Mouse (Mus musculus) left cerebral cortex, postnatal 25 days (tissue): ENCODE data around the gene Tmsb4x. TPM values are rescaled to one million over a fixed set of nuclear protein-coding genes. Genes with fewer than 3 reads are reported as not detected.

Source experiments
- DNase-seq, 2 experiments: peaks; one replicate each; pipeline ENCODE4 v3.0.0; 2022; ENCODE audit warnings: low spot score in 2 of 2, mixed read lengths in 1 of 2
- intact Hi-C: fragments of 180-260 bp; cut with DNase I; formaldehyde crosslinking; loops from one replicate; pipeline ENCODE4 v1.15.1; 2025
- total RNA-seq, 2 experiments: library from RNA; stranded (reverse); gene quantifications; 2 replicates each; pipeline ENCODE4 v1.2.3; 2021

The Tmsb4x gene
- 1,000 to 10,000 TPM in 1 of 2 experiments, 100 to 1,000 TPM in 1; 958 to 1,007 TPM for total RNA-seq

DNA sequence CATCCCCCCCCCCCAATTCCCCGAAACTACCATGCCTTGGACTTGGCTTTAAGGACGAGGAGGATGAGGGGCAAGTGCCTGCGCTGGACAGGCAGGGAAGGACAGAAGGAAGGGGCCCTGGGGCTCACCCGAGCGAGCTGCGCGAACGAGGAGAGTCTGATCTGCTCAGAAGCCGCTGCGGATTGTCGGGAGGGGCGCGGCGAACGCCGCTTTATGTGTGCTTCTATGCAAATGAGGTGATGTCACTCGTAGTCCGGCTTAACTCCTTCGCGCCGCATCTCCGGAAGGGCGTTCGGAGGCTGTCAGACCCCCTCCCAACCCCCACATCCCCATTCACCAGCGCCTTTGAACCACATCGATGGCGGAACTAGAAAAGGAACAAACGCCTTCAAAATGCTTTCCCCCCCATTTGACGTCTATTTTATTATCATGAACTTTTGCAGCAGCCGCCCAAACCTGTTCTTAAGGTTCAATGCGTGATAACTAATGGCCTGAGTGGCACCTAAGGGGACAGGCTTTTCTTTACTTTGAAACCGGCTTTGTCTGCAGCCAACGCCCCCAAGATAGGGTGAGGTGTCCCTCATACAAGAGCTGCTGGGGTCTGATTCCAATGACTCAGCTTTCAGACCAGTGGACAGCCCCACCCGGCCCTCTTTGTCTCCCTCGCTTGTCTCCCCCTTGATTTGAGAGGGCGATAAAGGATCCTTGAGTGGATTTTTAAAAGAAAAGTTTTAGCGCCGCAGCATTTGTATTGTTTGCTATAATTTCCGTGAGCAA, at the start of gene Tmsb4x:
Tmsb4x (minus strand) TSS at position 338 of the 777 bp plus-strand sequence.
- peak; percentile 77 to 82 for DNase-seq
- intact Hi-C loops, result loop anchor here (10.0 kb wide), 4 partner anchors 104 to 544 kb away; no protein-coding TSS in a partner anchor

DNA sequence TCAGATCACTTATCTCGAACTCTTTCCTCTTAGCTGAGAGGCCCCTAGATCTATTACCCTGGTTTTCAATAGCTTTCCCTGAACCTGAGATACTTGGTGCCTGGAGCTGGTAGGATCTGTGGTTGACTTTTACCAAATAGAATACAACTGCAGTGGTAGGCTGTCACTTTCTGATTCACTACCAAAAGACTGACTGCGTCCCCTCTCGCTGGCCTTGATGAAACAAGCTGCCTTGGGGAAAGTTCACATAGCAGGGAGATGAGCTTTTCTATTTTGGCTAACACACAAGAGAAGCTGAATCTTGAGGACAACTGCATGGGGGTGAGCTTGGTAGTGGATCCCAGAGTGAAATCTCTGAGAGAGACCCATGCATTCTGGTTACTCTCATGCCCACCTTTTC, 32.6 kb upstream of the Tmsb4x start:
- no peak for DNase-seq
- intact Hi-C loops, result no loop called here

DNA sequence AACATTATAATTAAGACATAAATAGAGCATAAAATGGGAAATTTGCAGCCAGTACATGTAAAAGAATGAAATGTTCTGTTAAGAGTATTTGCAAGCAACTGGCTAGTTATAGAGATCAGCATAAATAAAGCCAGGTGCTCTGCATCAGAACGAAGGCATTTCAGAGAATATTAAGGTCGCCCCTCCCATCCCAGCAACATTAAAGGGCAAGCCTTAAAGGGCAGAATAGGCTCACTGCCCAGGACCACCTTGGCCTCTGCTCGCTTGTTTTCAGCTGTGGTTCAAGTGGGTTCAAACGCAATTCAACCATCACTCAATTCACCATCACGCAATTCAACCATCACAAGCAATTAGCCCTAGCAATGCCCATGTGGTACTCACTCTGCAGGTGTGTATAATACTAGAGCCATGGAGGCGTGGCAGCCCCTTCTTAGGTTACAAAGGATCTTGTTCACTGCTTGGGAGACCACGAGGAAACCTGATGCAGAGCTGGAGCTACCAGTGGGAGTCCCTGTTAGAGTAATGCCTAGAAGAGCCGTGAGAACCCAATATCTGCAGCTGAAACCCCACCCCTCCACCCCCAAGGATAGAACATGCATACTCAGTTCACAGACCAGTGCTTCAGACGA, 30.3 kb upstream of the Tmsb4x start:
- intact Hi-C loops, result loop anchor here (10.0 kb wide), 1 partner anchor 795 kb away; the partner anchor contains the start of genes Ofd1 and Trappc2
- no peak for DNase-seq

DNA sequence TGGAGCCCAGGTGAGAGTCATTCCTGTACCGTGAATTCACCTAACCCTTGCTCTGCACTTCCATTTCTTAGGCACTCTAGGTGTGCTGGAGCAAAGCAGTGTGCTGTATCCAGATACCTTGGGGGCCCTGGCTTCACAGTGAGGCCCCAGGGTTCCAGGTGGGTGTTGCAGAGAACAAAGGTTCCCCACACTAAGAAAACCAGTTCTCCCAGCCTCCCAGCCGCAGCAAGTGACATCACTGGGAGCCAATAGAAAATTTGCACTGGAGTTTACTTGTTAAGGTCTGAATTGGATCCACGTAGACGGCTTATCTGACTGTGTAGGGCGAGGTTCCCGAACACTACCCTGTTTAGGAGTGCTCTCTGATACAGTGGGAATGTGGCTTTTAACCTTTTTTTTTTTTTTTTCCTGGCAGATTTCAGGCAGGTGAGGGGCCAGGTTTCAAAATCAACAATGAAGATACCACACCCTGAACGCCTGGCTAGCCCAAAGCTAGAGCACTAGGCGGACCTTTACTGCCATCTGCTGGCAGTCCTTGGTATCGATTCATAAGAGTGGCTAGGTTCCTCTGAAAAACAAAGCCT, 24.1 kb upstream of the Tmsb4x start:
- intact Hi-C loops, result loop anchor here (1.0 to 10.0 kb wide), 3 partner anchors 572 to 1066 kb away; partner anchors contain the start of genes Ofd1 and Trappc2
- peak; percentile 74 for DNase-seq

DNA sequence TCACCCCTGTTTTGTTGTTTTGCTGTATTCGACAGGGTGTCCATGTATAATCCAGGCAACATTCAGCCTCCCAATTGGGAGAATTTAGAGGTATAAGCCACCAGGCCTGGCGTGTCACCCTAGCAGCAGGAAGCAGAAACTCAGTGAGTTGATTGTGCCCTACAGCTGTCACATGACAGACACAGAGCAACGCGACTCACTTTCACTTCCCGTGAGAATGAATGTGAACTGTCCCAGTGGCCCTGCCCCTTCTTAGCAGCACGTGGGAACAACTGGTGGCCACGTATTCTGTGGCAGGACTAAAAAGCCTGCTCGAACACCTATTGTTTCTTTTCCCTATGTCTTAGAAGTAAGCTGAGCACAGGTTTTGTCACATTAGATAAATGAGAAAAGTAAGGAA, 22.0 kb upstream of the Tmsb4x start:
- peak in 1 of 2 experiments; percentile 13 for DNase-seq
- intact Hi-C loops, result loop anchor here (10.0 kb wide), 1 partner anchor 786 kb away; the partner anchor contains the start of genes Ofd1 and Trappc2

DNA sequence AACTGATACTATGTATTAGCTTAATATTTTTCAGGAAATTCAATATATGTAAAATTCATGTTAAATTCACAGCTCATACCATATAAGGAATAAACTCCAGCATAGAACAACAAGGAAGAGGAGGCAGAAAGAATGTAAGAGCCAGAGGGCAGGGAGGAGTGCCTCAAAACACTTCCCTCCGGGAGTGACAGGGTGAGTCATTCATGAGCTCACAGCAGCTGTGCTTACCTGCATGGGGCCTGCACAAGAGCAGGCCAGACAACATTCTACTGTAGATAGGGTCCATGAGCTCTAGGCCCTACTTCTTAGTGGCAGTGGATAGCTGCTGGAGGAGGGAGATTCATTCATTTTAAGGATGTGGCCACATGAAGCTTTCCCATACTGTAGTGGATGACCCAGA, 20.7 kb upstream of the Tmsb4x start:
- intact Hi-C loops, result loop anchor here (10.0 kb wide), 1 partner anchor 785 kb away; the partner anchor contains the start of genes Ofd1 and Trappc2
- DNase-seq, result no peak

DNA sequence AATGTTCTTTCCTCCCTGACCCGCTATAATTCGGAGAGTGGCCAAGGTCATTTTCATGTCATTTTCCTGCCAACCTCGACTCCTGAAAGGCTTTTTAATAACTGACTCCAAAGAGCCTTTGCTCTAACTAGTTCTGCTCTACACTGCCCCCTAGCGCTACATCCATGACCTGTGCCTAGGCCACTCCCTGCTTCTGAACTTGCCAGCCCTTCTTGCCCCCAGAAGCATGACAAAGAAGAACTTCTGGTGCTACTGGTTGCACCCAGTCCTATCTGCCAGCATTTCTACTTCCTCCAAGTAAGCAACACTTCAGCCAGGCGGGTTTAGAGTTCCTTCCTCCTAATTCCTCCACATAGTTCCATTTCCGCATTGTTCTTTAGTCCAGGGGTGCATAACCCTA, 20.1 kb upstream of the Tmsb4x start:
- peak in 1 of 2 experiments; percentile 45 for DNase-seq
- intact Hi-C loops, result no loop called here

DNA sequence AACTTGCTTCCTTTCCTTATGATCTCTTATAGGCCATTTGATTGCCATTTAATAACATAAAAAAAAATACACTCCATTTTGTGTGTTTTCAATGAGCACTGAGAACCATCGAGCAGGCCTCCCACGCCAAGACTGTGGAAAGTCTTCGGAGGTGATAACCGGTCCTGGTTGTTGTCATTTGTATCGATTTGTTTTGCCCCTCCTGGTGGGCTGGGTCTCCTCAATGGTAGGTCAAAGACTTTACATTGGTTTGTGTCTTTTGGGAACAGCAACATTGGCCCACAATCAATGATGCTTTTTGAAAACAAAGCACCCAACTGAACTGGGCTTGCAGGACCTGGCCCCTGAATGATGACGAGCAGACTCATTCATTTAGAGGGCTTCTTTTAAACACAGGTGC, 18.6 kb upstream of the Tmsb4x start:
- intact Hi-C loops, result no loop called here
- DNase-seq, result no peak

DNA sequence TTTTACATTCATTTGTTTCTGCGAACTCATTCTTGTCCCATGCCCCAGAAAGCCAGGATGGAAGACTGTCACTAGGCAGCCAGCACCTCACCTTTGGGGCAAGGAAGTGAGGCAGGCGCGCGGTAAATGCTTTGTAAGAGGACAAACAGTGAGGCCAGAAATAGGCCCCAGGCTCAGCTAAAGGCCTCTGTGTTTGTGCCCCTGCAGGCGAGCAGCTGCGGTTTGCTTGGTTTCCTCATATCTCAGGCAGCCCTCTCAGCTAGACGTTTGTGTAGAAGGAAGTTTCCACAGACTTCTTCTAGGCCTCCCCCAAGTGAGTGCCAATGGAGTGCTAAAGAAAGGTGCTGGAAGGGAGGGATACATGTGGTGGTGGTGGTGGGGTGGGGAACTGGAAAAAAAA, 18.0 kb upstream of the Tmsb4x start:
- no peak for DNase-seq
- intact Hi-C loops, result no loop called here

DNA sequence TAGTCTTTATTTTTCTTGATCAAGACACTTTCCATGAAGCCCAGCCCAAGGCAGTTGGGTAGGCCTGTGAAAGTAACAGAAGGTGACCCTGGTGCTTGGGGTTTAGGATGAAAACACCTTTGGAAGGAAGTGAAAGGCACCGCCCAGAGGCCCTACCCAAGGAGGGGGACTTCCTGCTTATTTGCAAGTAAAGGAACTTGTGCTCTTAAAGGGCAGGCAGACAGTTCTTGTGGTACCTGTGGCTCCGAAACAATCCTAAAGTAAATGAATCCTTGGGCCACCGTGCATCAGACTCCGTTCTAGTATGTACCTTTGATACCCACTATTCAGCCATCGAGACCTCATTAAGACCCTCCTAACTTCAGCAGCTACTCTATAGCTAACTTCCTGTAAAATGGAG, 17.5 kb upstream of the Tmsb4x start:
- DNase-seq, result no peak
- intact Hi-C loops, result no loop called here

DNA sequence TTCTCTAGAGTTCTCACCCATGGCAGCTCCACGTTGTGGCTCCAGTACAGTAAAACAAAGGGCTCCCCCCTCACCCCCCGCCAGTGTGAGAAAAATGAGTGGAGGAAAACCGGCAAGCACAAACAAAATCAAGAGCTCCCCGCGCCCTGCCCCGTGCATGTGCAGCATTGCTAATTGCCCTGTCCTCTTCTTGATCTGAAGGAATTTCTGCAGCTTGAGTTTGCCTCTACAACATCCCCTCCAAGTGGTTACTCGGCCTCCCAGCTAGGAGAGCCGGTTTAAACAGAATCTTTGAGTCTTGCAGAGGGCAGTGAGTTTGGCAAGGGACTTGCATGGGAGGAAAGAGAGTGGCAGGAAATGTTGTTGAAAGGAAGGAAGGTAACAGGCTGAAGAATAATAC, 3.6 kb upstream of the Tmsb4x start:
- DNase-seq, result peak in 1 of 2 experiments; percentile 29
- intact Hi-C loops, result no loop called here

DNA sequence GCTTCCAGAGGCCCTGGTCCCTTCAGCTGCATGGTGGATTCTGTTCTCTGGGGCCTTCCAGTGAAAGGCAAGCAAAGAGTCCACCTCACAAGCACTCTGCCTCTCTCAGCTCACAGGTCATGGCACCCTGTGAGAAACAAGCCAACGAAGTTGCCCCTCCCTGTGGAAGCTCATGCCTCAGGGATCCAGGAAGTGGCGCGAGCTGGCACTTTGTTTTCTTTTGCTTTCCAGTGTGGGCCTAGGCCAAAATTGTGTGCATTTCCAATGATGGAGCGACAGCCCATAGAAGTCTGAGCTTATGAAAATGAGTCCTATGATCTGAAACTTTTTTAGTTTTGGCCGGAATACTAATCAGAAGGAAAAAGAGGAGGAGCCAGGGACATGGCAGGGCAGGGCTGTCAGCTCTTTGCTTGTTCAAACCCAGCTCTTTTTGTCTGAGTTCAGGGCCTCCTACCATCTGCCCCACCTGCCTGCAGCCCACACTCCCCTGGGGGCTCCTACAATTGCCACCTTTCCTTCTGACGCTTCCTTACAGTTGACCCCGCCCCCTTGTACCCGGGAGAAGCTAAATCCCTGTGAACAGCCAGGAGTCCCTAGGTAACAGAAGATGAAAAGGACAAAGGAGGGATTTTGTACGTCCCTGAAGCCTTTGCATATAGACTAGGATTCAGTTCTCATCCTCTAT, 2.9 kb upstream of the Tmsb4x start:
- intact Hi-C loops, result no loop called here

DNA sequence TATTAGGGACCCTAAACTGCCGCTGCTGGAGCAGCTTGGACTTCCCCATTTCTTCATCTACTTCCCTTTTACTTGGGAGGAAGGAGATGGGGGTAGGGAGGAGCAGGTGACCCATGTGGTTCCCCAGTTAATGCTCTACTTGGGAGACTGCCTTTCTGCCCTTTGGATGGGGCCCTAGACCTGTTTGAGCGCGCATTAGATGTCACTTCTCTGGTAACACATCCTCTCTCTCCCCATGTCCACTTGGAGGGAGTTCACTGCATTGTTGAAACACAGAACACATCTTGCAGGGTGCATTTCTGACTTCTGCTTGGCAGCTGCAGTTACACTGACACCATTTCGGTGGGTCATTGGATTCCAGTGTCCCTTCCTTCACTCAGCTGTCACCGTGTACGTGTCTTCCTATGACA, 1.2 kb upstream of the Tmsb4x start:
- peak in 1 of 2 experiments; percentile 25 for DNase-seq
- intact Hi-C loops, result no loop called here

More for the DNA sequence above, 2.9 kb upstream of the Tmsb4x start:
- DNase-seq, result no peak

DNA sequence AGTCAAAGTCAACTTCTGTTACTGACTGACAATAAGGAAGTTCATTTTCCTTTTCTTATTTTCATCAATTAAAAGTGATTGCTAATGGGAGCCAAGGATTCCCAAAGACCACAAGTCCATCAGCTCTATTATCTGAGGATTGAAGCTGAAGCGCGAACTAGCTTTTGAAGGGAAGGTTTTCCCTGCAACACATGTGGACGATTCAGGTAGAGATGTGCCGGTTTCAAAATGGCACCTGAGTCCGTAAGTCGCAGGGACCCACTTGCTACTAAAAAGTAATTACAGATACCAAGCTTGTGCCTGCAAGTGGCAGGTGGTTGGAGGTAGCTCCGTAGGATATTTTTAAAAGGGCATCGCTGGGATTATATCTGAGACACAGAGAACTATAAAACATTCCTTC, 713 bp upstream of the Tmsb4x start:
- intact Hi-C loops, result loop anchor here (10.0 kb wide), 4 partner anchors 105 to 545 kb away; no protein-coding TSS in a partner anchor
- DNase-seq, result no peak

DNA sequence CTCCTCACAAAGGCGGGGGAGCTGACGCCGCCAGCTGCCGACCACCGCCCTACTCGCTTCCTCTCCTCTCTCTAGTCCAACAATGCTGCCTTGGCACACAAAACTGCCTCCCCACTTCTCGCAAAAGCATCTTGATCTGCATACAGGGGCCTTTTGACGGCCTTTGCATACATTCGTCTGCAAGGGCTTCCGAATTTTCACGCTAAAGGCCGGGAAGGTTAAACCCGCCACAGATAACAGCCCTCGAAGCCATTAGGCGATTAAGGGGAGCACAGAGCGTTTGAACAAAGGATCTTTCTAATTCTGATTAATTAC, 652 bp downstream of the Tmsb4x start:
- intact Hi-C loops, result loop anchor here (10.0 kb wide), 4 partner anchors 104 to 544 kb away; no protein-coding TSS in a partner anchor
- DNase-seq, result peak in 1 of 2 experiments; percentile 41

DNA sequence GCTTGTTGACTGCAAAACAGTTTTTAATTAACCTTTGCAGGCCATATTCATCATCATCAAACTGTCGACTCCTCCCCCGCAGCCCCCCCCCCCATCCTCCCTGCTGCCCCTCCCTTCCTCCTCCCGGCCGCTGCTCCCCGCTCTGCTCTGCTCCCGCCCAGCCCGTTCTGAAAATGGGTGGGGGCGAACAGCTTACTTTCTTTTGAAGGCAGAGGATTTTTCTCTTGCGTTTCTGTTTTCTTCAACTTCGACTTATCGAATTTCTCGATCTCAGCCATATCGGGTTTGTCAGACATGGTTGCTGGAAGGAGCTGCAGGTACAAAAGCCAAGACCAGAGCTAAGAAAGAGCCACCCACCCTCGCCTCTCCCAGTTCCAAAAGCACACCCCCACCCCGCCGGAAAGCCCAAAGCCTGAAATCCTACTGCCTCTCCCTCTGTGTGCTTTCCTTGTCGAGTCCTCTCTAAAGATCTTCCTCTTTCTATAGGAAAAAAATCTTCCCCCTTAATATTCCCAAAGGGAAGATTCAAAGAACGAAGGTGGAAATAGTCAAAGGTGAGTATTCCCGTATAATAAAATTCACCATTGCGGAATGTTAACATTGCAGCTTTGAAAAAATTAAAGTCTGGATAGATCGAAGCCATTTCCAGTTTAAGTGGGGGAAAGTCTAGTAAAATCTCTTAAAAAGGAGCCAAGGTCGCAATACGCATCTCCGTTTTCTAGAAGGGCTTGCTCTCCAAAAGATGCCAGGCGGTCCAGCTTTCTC, 1.2 kb downstream of the Tmsb4x start:
- intact Hi-C loops, result loop anchor here (10.0 kb wide), 4 partner anchors 103 to 543 kb away; no protein-coding TSS in a partner anchor

DNA sequence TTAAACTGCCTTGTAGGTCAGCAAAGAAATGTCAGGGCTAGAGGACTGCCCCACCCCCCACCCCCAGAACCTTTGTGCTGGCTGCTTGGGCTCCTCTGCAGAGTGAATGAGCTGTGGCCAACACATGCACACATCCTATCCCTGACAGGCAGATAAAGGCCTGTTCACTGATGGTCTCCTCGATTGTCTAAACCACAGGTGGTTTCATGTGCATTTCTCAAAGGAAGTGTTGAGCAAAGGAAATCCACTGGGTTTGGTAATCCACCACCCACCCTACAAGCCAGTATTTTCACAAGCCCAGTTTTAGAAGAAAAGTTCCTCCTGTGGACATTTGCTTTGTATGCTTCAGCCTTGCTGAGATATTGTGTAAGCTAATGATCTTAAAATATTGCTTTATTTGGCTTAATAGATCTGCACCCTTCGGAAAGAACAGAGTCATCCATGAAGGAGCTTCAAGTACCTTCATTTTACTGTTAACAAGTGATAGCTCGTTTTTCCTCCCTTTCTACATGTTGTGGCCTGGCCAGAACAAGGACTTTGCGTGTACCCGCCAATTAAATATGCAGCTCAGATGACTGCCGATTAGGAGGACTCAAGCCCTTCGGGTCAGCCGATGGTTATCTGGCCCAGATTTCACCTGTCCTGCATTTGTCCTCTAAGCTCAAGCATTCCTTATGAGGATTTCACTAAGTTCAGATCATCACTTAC, 3.1 kb downstream of the Tmsb4x start:
- intact Hi-C loops, result loop anchor here (10.0 kb wide), 4 partner anchors 101 to 541 kb away; no protein-coding TSS in a partner anchor
- DNase-seq, result peak in 1 of 2 experiments; percentile 13

More for the DNA sequence above, 1.2 kb downstream of the Tmsb4x start:
- DNase-seq, result peak in 1 of 2 experiments; percentile 42

DNA sequence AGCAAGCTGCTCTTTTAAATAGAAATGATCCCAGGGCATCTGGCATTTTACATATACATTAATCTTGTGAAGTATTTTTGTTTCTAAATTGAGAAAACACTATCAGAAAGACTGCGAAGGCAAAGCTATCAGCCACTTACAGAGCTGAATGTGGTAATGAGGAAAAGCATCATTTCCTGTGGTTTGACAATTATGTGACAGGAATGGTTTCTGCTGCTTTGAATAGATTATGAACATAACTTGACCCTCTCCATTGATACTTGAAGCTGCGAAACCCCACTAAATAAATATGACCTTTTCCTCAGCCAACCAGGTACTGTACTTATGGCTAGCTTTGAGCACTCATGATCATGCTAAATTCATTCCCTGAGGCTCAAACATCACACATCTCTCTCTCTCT, 7.8 kb downstream of the Tmsb4x start:
- intact Hi-C loops, result loop anchor here (10.0 kb wide), 4 partner anchors 97 to 537 kb away; no protein-coding TSS in a partner anchor
- no peak for DNase-seq
